Mouse (Mus musculus) midbrain, postnatal 0 days (tissue): ENCODE results near the gene Pemt. TPM values are rescaled to one million over a fixed set of nuclear protein-coding genes. Genes with fewer than 3 reads are reported as not detected.

Experiments
- ATAC-seq: fragments of 200-750 bp; cut with Nextera tagmentation; 2 replicates; pipeline ENCODE4 v1.8.0; 2017; ENCODE audit warnings: moderate number of reproducible peaks, mild to moderate bottlenecking, moderate TSS enrichment, moderate library complexity; ENCODE audit not compliant: low FRiP score
- DNase-seq: peaks from one replicate; pipeline ENCODE4 v3.0.0-alpha.2; 2015; ENCODE audit warnings: low spot score
- H3K27ac ChIP-seq: fragments of 300-500 bp; sonication (generic); 2 replicates; pipeline ENCODE4 v1.5.1; 2014; ENCODE audit warnings: low read depth, mild to moderate bottlenecking, low read length, mixed read lengths
- H3K27me3 ChIP-seq: fragments of 300-500 bp; sonication (generic); 2 replicates; pipeline ENCODE4 v1.6.1; 2014; ENCODE audit warnings: low read length, control low read depth, mixed read lengths; ENCODE audit not compliant: insufficient read depth
- H3K36me3 ChIP-seq: fragments of 300-500 bp; sonication (generic); 2 replicates; pipeline ENCODE4 v1.6.1; 2014; ENCODE audit warnings: low read length, control low read depth, mixed read lengths; ENCODE audit not compliant: insufficient read depth
- H3K4me1 ChIP-seq: fragments of 300-500 bp; sonication (generic); 2 replicates; pipeline ENCODE4 v1.6.1; 2014; ENCODE audit warnings: mild to moderate bottlenecking, control low read depth, antibody characterized with exemption, low read length, mixed read lengths; ENCODE audit not compliant: insufficient read depth
- H3K4me2 ChIP-seq: fragments of 300-500 bp; sonication (generic); 2 replicates; pipeline ENCODE4 v1.6.1; 2014; ENCODE audit warnings: low read depth, mild to moderate bottlenecking, low read length, mixed read lengths; ENCODE audit not compliant: poor library complexity, severe bottlenecking
- H3K4me3 ChIP-seq: fragments of 300-500 bp; sonication (generic); 2 replicates; pipeline ENCODE4 v1.5.1; 2014; ENCODE audit warnings: low read depth, mild to moderate bottlenecking, low read length, moderate library complexity
- H3K9ac ChIP-seq: fragments of 300-500 bp; sonication (generic); replicated peaks from 2 replicates; pipeline ENCODE4 v1.6.1; 2014; ENCODE audit warnings: mild to moderate bottlenecking, low read length, moderate library complexity, mixed read lengths; ENCODE audit not compliant: poor library complexity, severe bottlenecking
- H3K9me3 ChIP-seq: fragments of 300-500 bp; sonication (generic); 2 replicates; pipeline ENCODE4 v1.6.1; 2016; ENCODE audit warnings: low read length, control low read depth
- CTCF ChIP-seq: IDR thresholded peaks from 2 replicates; pipeline ENCODE4 v1.5.1; 2016; ENCODE audit warnings: antibody characterized with exemption, mild to moderate bottlenecking
- WGBS: fragments of 180-500 bp; shearing (Covaris S2); extraction: QIAGEN DNeasy Blood & Tissue Kit; methylation state at CpG from one replicate; pipeline ENCODE4 v1.1.7; 2014; 5-methylcytosine and 5-hydroxymethylcytosine counted together
- polyA plus RNA-seq: library from polyadenylated mRNA; unstranded; fragments of >200 nt; fragmentation: Nextera tagmentation; extraction: Ambion mirVana; gene quantifications from 2 replicates; pipeline ENCODE4 v1.2.1, GENCODE M21; 2015
- total RNA-seq: library from RNA; depleted of rRNA; stranded (reverse); fragments of >200 nt; gene quantifications from 2 replicates; pipeline ENCODE4 v1.2.3, GENCODE M21; 2014

Pemt gene
- total and polyA plus RNA-seq, 2 experiments from 2014 or later: 10.9 to 12.7 TPM

- Histone ChIP-seq H3K4me1 (peaks cover 19% of the 10 kb centered on the region), H3K9ac (no peak overlapping the region), H3K36me3 (peaks cover 23% of the 10 kb centered on the region), H3K4me3 (no peak overlapping the region), H3K4me2 (no peak overlapping the region), H3K27me3 (0 out of 2 replicates have a peak, but pooled peaks cover 7% of the 10 kb centered on the region), H3K27ac (no peak overlapping the region), H3K9me3 (no peaks in the 10 kb centered on the region)
- no peak for DNase-seq
- no peak for ATAC-seq
- no peak for TF ChIP-seq CTCF
- 73% methylated on average over 3 of the region's 3 CpGs for WGBS
These were observed 83.7 kb downstream of the Pemt start for GRCm38 (mm10) chr11:59962590-59962989.

GRCm38 (mm10) chr11:59961338-59961875, 84.9 kb downstream of the Pemt start:
- H3K4me3 ChIP-seq: no peak overlapping the region
- H3K27me3 ChIP-seq: 0 out of 2 replicates have a peak, but pooled peaks cover 7% of the 10 kb centered on the region
- WGBS: 86% methylated on average over 9 of the region's 9 CpGs
- TF ChIP-seq CTCF: no peak
- H3K4me1 ChIP-seq: peaks cover 19% of the 10 kb centered on the region
- ATAC-seq (no peak), DNase-seq (no peak)
- no peaks in the 10 kb centered on the region for H3K9me3 ChIP-seq
- no peak overlapping the region for H3K4me2 ChIP-seq
- H3K9ac ChIP-seq: no peak overlapping the region
- H3K27ac ChIP-seq: no peak overlapping the region
- H3K36me3 ChIP-seq: peaks cover 23% of the 10 kb centered on the region

- 0 out of 2 replicates have a peak, but pooled peaks cover 7% of the 10 kb centered on the region for H3K27me3 ChIP-seq
- H3K4me3 ChIP-seq: no peak overlapping the region
- ATAC-seq (no peak), DNase-seq (no peak)
- 85% methylated on average over 20 of the region's 20 CpGs for WGBS
- TF ChIP-seq CTCF: no peak
- H3K4me1 ChIP-seq: peaks cover 19% of the 10 kb centered on the region
- H3K9ac ChIP-seq: no peak overlapping the region
- H3K9me3 ChIP-seq: no peaks in the 10 kb centered on the region
- no peak overlapping the region for H3K27ac ChIP-seq
- H3K4me2 ChIP-seq: no peak overlapping the region
- H3K36me3 ChIP-seq: peaks cover 23% of the 10 kb centered on the region
These were observed 85.6 kb downstream of the Pemt start for GRCm38 (mm10) chr11:59960476-59961337.

- ATAC-seq: no peak
- peaks cover 23% of the 10 kb centered on the region for H3K36me3 ChIP-seq
- DNase-seq: no peak
- H3K4me2 ChIP-seq: no peak overlapping the region
- H3K4me1 ChIP-seq: peaks cover 11% of the 10 kb centered on the region; the same call in 1 of the 2 replicates
- no peak overlapping the region for H3K9ac ChIP-seq
- WGBS: 61% methylated on average over 4 of the region's 4 CpGs
- H3K27ac ChIP-seq: no peak overlapping the region
- no peaks in the 10 kb centered on the region for H3K9me3 ChIP-seq
- 0 out of 2 replicates have a peak, but pooled peaks cover 7% of the 10 kb centered on the region for H3K27me3 ChIP-seq
- TF ChIP-seq CTCF: no peak
- H3K4me3 ChIP-seq: no peak overlapping the region
These were observed 86.8 kb downstream of the Pemt start for GRCm38 (mm10) chr11:59959453-59959852.

GRCm38 (mm10) chr11:59956749-59957148, 89.5 kb downstream of the Pemt start:
- Histone ChIP-seq H3K4me1 (no peaks in the 10 kb centered on the region), H3K4me3 (no peak overlapping the region), H3K36me3 (peaks cover 12% of the 10 kb centered on the region), H3K9me3 (no peaks in the 10 kb centered on the region), H3K27me3 (no peaks in the 10 kb centered on the region), H3K27ac (no peak overlapping the region), H3K9ac (no peak overlapping the region), H3K4me2 (no peak overlapping the region)
- ATAC-seq (no peak), DNase-seq (no peak)
- WGBS: 86% methylated on average over 6 of the region's 6 CpGs
- no peak for TF ChIP-seq CTCF

- Histone ChIP-seq H3K27ac (no peak overlapping the region), H3K36me3 (no peaks in the 10 kb centered on the region), H3K9ac (no peak overlapping the region), H3K27me3 (no peaks in the 10 kb centered on the region), H3K9me3 (no peaks in the 10 kb centered on the region), H3K4me1 (peaks cover 3% of the 10 kb centered on the region; the same call in 1 of the 2 replicates), H3K4me2 (no peak overlapping the region), H3K4me3 (no peak overlapping the region)
- 87% methylated on average over 14 of the region's 14 CpGs for WGBS
- ATAC-seq (no peak), DNase-seq (no peak)
- TF ChIP-seq CTCF: no peak
These were observed 93.4 kb downstream of the Pemt start for GRCm38 (mm10) chr11:59952892-59953291.
